Mouse (Mus musculus) olfactory bulb, adult 2 months (tissue): ENCODE results near the gene Birc5. TPM values are rescaled to one million over a fixed set of nuclear protein-coding genes. Genes with fewer than 3 reads are reported as not detected.
A peak's percentile ranks its signal among the peaks of the same experiment; 100 is the strongest.
"Not testable (repeated sequence)": the region's sequence is repeated elsewhere in the genome, so short reads cannot be mapped to it uniquely, and the experiment has no call there.

Experiments used
- H3K27ac ChIP-seq: fragments of 200-500 bp; 2 replicates; pipeline ENCODE4 v1.5.1; 2012; ENCODE audit warnings: low read depth, low read length; ENCODE audit not compliant: insufficient read depth
- H3K4me1 ChIP-seq: fragments of 200-500 bp; 2 replicates; pipeline ENCODE4 v1.6.1; 2012; ENCODE audit warnings: low read length; ENCODE audit not compliant: control insufficient read depth, insufficient read depth
- H3K4me3 ChIP-seq: fragments of 200-500 bp; 2 replicates; pipeline ENCODE4 v1.5.1; 2012; ENCODE audit warnings: mild to moderate bottlenecking, low read depth, low read length, moderate library complexity; ENCODE audit not compliant: insufficient read depth
- CTCF ChIP-seq: fragments of 200-500 bp; IDR thresholded peaks from 2 replicates; pipeline ENCODE4 v1.5.1; 2012; ENCODE audit warnings: low read depth, mild to moderate bottlenecking, low read length, moderate library complexity; ENCODE audit not compliant: insufficient read depth
- POLR2A ChIP-seq: fragments of 200-500 bp; IDR thresholded peaks from 2 replicates; pipeline ENCODE4 v1.6.1; 2012; ENCODE audit warnings: mild to moderate bottlenecking, low read depth, low read length, moderate library complexity; ENCODE audit not compliant: insufficient read depth
- whole genome bisulfite sequencing: fragments of 180-500 bp; shearing (Covaris S2); methylation state at CpG from one replicate; pipeline ENCODE4 v1.1.7; 2018; 5-methylcytosine and 5-hydroxymethylcytosine counted together
- polyA plus RNA-seq: library from polyadenylated mRNA; stranded (reverse); fragments of >200 nt; gene quantifications from 2 replicates; pipeline ENCODE4 v1.2.4, GENCODE M21; 2012; ENCODE audit warnings: low replicate concordance; ENCODE audit not compliant: missing spikeins, insufficient read depth, insufficient read length

Birc5 gene
- polyA plus RNA-seq, 1 experiment = not detected

DNA sequence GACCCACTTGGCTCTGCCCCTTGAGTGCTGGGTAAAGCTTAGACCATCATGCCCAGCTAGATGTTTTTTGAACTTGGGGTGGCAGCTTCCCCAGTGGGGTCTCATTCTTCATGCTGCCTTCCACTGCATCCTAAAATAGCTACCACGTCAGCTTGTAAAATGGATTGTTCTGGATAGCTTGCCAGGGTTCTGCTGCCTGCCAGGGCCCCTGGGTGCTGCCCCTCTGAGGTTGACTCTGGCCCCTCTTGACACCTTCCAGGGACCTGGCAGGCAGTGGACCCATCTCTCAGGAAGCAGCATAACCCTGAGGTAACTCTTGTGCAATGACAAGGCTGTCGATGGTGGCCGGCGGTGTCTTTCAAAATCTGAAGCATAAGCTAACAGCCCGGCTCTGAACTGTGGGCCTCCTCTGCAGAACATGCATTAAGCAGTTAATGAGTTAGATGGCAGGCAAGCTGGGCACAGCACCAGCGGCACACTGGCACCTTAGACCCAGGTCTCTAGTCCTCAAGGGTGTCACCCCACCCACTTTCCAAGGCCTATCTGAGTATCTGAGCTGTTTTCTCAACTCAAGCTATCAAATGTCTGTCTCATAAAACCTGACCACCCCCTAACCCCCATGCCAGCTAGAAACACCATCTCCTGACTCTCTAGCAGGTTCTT is 34.2 kb upstream of the Birc5 start:
- Histone ChIP-seq H3K27ac (no peak overlapping the region), H3K4me3 (no peak overlapping the region), H3K4me1 (peaks cover 14% of the 10 kb centered on the region)
- WGBS = 93% methylated on average over 6 of the region's 6 CpGs
- TF ChIP-seq POLR2A (no peak), CTCF (no peak)

DNA sequence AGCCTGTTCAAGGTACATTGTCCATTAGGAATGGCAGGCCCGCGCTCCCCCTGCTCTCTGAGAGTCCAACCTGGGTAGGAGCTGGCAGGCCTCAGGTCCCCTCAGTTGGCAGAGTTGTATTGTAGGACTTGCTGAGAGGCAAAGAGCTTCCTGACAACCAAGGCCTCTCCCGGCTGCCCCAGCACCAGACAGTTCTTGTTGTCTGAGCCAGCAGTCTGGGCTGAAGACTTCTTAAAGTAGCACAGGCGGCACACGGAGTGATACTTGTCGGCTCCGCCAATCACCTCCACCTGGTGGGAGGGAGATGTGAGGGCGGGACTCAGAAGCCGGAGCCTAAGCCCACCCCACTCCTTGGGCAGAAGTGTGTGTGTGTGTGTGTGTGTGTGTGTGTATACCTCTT is 33.2 kb upstream of the Birc5 start:
- H3K27ac ChIP-seq, H3K4me1 ChIP-seq, H3K4me3 ChIP-seq: not testable (repeated sequence)
- 89% methylated on average over 9 of the region's 9 CpGs for WGBS

GRCm38 (mm10) chr11:117816389-117816996 is 32.6 kb upstream of the Birc5 start:
- WGBS = 93% methylated on average over 13 of the region's 13 CpGs

GRCm38 (mm10) chr11:117819095-117819494 is 30.0 kb upstream of the Birc5 start:
- Histone ChIP-seq H3K4me3 (no peak overlapping the region), H3K27ac (no peak overlapping the region), H3K4me1 (peaks cover 4% of the 10 kb centered on the region)
- TF ChIP-seq CTCF (no peak), POLR2A (no peak)
- WGBS = 63% methylated on average over 8 of the region's 8 CpGs

More at GRCm38 (mm10) chr11:117816389-117816996, 32.6 kb upstream of the Birc5 start:
- H3K4me3 ChIP-seq = no peak overlapping the region
- TF ChIP-seq POLR2A = no peak
- no peak for TF ChIP-seq CTCF
- H3K4me1 ChIP-seq = peaks cover 4% of the 10 kb centered on the region
- no peak overlapping the region for H3K27ac ChIP-seq

- Histone ChIP-seq H3K4me3 (no peak overlapping the region), H3K4me1 (peaks cover 7% of the 10 kb centered on the region), H3K27ac (no peak overlapping the region)
- TF ChIP-seq CTCF = no peak
- no peak for TF ChIP-seq POLR2A
- 96% methylated on average over 7 of the region's 7 CpGs for WGBS
Observed at GRCm38 (mm10) chr11:117820173-117820572, 28.9 kb upstream of the Birc5 start.

DNA sequence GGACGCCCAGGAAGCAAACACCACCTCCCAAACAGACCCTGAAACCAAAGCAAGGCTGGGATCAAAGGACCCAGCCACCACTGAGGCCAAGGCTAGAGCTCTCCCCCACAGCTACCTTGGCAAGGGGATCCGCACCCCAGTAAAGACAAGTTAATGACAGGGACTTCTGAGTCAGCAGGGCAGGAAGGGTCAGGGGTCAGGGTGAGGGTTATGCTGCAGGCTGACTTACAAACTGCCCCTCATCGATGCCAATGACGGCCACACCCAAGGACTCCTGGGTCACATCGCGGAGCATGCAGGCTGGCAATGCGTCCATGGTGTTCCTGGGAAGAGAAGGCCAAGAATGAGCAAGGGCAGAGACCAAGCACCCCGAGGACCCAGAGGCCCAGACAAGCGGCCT is 27.2 kb upstream of the Birc5 start:
- 95% methylated on average over 9 of the region's 9 CpGs for WGBS
- TF ChIP-seq POLR2A (no peak), CTCF (no peak)
- Histone ChIP-seq H3K4me1 (peaks cover 14% of the 10 kb centered on the region), H3K27ac (no peak overlapping the region), H3K4me3 (no peak overlapping the region)

DNA sequence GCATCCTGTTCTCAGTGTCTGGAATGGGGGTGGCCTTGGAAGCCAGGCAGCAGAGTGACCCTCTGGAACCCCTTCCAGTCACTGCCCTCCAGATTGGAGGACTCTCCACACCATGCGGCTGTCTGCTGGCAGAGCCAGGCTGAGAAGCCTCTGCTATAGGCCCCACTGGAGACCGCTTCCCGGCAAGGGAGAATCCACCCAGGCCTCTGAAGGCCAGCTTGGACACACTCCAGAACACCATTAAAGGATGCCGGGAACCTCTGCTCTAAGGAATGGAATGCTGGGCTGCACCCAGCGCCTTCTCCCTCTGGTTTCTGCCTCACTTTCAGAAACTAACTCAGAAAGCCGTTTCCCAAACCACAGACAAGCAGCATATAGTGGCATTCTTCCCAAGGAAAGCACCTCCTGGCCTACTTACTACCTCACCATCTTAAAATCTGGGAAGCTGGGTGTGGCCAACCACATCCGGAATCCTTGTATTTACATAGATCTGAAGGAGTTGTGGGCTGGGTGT is 26.3 kb upstream of the Birc5 start:
- Histone ChIP-seq H3K4me3 (no peak overlapping the region), H3K4me1 (peaks cover 14% of the 10 kb centered on the region), H3K27ac (no peak overlapping the region)
- TF ChIP-seq CTCF (no peak), POLR2A (no peak)
- WGBS = 79% methylated on average over 7 of the region's 7 CpGs

DNA sequence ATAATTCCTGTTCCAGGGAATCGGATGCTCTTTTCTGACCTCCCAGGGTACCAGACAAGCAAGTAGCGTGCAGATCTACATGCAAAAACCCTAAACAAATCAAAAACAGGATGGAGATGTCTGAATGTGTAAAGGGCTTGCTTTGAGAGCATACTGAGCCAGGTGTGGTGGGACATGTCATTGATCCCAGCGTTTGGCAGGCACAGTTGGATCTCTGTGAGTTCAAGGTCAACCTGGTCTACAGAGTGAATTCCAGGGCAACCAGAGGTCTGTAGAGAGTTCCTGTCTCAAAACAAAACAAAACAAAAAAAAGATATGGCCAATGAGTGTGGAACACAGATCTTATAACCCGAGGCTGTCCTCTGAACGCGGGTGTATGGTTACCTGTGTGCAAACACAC is 25.6 kb upstream of the Birc5 start:
- WGBS = 92% methylated on average over 6 of the region's 6 CpGs
- TF ChIP-seq CTCF (no peak), POLR2A (no peak)

DNA sequence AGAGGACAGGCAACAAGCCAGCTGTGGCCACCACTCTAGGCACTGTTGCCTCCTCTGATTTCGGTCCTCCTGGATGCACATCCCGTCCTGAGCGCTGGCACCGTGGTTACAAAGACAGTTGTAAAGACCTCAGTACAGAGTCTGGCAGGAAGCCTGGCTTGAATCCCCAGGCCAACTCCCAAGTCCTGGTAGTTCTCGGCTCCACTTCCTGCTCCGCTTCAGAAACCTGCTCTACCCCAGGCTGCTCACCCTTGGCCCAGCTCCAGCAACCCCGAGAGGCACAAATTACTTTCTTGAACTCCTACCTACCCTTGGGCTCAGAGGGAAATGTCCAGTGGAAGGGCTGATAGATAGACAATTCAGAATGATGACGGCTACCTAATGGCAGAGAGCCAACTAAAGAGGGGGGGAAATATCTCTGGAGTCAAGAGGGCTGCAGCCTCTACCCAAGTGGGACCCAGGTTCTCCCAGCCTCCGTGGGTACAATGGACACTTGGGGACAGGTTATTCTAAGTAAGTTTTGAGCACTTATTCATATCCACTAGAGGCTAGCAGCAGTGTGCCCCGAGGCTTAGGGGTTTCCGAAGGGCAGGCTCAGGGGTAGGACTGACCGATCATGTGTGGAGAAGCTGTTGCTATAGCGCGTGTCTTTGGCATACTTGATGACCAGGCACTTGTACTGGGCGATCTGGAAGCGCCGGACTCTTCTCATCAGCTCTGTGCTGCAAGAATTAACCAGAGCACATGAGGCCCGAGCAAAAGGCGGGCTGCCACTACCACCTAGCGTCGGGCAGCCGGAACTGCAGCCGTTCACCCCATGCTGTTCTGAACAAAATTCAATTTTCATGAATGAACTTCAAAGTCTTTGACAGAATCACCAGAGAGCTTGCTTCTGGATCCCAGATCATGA is 24.7 kb upstream of the Birc5 start:
- H3K4me3 ChIP-seq = no peak overlapping the region
- peaks cover 16% of the 10 kb centered on the region for H3K4me1 ChIP-seq
- no peak overlapping the region for H3K27ac ChIP-seq
- TF ChIP-seq POLR2A (no peak), CTCF (peak; percentile 95)
- 9% methylated on average over 23 of the region's 23 CpGs for WGBS

More for the DNA sequence above, 25.6 kb upstream of the Birc5 start:
- H3K4me3 ChIP-seq = no peak overlapping the region
- H3K27ac ChIP-seq = no peak overlapping the region
- H3K4me1 ChIP-seq = peaks cover 14% of the 10 kb centered on the region
